Mouse (Mus musculus): ENCODE results near the gene Gm28102. TPM values are rescaled to one million over a fixed set of nuclear protein-coding genes. Genes with fewer than 3 reads are reported as not detected.
"Not testable (repeated sequence)": the region's sequence is repeated elsewhere in the genome, so short reads cannot be mapped to it uniquely, and the experiment has no call there.

Gene Gm28102
- total RNA-seq (2021), result not detected
- long read RNA-seq, experiment 1, result 0 reads
- long read RNA-seq, experiment 2, result 0 reads

- DNase-seq (ENCODE audit: low spot score in 2 of 2), result not testable (repeated sequence)
Observed at GRCm38 (mm10) chrY:88053015-88053414, at the start of gene Gm28102. Gene Gm28102, plus strand, starts transcription at chrY:88053315.
